Mouse (Mus musculus): ENCODE results near the gene 4930451I11Rik. TPM values are rescaled to one million over a fixed set of nuclear protein-coding genes. Genes with fewer than 3 reads are reported as not detected.

The 4930451I11Rik gene
- polyA plus RNA-seq, 1 experiment = not detected

DNA sequence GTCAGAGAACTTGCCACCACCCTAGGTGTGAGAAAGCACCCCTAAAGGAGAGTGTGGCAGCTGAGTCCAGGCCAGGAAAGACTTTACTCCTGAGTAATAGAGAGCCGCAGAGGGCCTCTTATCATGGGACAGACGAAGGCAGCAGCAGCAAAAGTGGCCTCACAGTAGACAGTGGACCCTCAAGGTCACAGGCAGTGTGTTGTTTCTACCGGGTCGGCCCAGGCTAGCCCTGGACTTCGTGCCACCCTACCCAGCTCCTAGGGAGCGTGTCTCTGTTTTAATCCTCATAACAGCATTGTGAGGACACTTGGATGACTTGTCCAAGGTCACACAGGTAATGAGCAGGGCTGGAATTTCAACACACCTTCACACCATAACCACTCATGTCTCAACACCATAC lies 18.7 kb upstream of the 4930451I11Rik start:
- Histone ChIP-seq H3K4me1 (ENCODE audit: control insufficient read depth, insufficient read depth, low read length) (no peaks in the 10 kb centered on the region), H3K27ac (ENCODE audit: control insufficient read depth, insufficient read depth, low read depth, low read length, poor library complexity) (no peak overlapping the region), H3K4me3 (replicated peaks; ENCODE audit: control insufficient read depth, low read depth, low read length) (no peak overlapping the region)
- TF ChIP-seq CTCF (IDR thresholded peaks at IDR 0.05; ENCODE audit: control insufficient read depth, insufficient read depth, low read length) (no peak), POLR2A (IDR thresholded peaks at IDR 0.05; ENCODE audit: borderline replicate concordance, control insufficient read depth, low read depth, low read length) (no peak)
- WGBS = 79% methylated on average over 6 of the region's 6 CpGs

DNA sequence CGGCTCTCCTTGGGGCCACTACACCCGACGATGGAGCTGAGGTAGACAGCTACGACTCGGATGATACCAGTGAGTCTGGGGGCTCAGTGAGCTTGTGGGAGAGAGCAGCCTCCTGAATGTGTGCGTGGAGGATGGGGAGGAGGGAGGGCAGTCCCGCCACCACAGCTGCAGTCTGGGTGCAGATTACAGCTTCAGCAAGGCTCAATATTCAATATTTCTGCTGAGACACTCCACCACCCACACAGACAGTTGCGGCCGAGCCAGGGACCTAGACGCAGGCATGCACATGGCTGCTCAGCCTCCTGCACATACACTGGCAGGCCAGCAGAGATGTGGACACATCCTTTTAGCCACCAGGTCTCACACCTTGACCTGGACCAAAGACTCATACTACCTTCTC lies 17.4 kb upstream of the 4930451I11Rik start:
- H3K4me3 ChIP-seq (replicated peaks; ENCODE audit: control insufficient read depth, low read depth, low read length) = no peak overlapping the region
- H3K27ac ChIP-seq (ENCODE audit: control insufficient read depth, insufficient read depth, low read depth, low read length, poor library complexity) = no peak overlapping the region; the same call in 1 of the 2 replicates
- no peaks in the 10 kb centered on the region for H3K4me1 ChIP-seq (ENCODE audit: control insufficient read depth, insufficient read depth, low read length)
- TF ChIP-seq CTCF (IDR thresholded peaks at IDR 0.05; ENCODE audit: control insufficient read depth, insufficient read depth, low read length) (no peak), POLR2A (IDR thresholded peaks at IDR 0.05; ENCODE audit: borderline replicate concordance, control insufficient read depth, low read depth, low read length) (no peak)
- 17% methylated on average over 10 of the region's 10 CpGs for WGBS

DNA sequence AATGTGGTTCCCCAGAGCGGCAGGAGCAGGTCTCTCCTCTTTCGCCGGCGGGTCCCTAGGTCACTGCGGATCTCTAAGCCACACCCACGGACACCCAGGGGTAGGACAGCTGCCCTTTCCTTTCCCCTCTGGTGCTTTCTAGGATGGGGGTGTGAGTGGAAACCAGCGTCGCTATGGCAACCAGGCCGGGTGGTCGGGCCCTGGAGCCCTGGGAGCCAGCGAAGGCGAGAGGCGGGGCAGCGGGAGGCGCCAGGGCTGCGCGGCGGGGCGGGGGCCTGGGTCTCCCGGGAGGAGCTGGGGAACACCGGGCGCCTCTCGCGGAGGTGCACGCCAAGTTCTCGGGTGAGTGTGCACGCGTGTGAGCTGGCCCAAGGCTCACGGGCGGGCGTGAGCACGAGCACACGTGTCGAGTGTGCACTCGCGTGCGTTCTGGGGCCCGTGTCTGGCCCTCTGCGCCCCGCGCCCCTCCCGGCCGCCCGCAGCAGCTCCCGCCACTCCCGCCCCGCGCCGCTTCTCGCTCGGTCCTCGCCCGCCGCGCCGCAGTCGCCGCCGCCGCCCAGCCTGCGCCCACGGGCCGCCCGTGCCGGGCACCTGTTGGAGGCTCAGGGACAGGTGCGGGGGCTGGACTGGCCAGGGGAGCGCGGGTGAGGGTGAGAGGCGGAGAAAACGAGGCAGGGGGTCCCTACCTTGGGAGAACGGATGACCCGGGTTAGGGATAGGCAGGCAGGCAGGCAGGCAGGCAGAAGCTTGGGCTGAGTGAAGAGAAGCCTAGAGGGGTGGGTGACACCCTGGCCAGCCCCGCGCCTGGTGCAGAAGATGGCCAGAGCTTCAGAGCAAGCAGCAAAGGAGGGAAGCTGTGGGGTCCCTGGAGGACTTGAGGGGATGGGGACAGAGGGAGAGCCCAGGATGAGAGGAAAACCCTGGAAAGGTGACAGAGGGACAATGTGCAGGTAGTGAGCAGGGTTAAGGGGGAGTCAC lies 16.3 kb upstream of the 4930451I11Rik start:
- no peak overlapping the region for H3K27ac ChIP-seq (ENCODE audit: control insufficient read depth, insufficient read depth, low read depth, low read length, poor library complexity)
- 2% methylated on average over 74 of the region's 74 CpGs for WGBS
- TF ChIP-seq POLR2A (IDR thresholded peaks at IDR 0.05; ENCODE audit: borderline replicate concordance, control insufficient read depth, low read depth, low read length) (no peak), CTCF (IDR thresholded peaks at IDR 0.05; ENCODE audit: control insufficient read depth, insufficient read depth, low read length) (no peak)
- H3K4me3 ChIP-seq (replicated peaks; ENCODE audit: control insufficient read depth, low read depth, low read length) = no peak overlapping the region
- H3K4me1 ChIP-seq (ENCODE audit: control insufficient read depth, insufficient read depth, low read length) = no peaks in the 10 kb centered on the region

DNA sequence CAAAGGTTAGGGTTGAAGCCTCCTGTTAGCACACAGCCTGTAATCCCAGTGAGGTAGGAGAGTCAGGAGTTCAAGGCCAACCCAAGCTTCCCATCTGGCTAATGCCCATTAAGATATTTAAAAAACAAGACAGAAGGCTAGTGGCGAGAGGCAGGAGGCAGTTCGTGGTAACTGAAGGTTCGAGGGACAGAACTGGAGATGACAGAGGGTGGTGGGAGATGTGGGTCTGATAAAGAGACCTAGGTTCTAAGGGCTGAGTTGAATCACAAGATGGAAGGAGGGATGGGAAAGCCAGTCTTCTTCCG lies 15.6 kb upstream of the 4930451I11Rik start, which contains the start of gene Doc2a:
Gene Doc2a, plus strand, starts transcription at position 301 of the 305 bp plus-strand sequence.
- TF ChIP-seq POLR2A (IDR thresholded peaks at IDR 0.05; ENCODE audit: borderline replicate concordance, control insufficient read depth, low read depth, low read length) (no peak), CTCF (IDR thresholded peaks at IDR 0.05; ENCODE audit: control insufficient read depth, insufficient read depth, low read length) (no peak)
- 38% methylated on average over 4 of the region's 4 CpGs for WGBS
- Histone ChIP-seq H3K4me3 (replicated peaks; ENCODE audit: control insufficient read depth, low read depth, low read length) (no peak within 1 kb of the TSS), H3K27ac (ENCODE audit: control insufficient read depth, insufficient read depth, low read depth, low read length, poor library complexity) (no peak within 1 kb of the TSS), H3K4me1 (ENCODE audit: control insufficient read depth, insufficient read depth, low read length) (no peaks in the 10 kb centered on the region)

DNA sequence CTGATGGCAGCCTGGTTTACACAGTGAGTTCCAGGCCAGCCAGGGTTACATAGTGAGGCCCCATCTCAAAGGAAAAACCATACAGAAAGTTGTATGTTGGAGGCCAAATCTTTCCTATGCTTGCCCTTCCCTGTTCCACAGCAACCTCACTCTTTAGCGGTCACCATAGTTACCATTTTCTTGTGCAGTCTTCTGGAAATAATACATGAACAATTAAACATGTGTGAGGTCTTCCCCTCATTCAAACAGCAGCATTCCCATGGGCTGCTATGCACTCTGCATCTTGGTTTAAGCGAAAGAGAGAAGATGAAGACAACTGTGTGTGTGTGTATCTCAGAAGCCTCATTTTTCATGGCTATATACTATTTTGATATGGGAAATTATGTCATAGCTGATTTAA lies 14.1 kb upstream of the 4930451I11Rik start:
- 88% methylated on average over 2 of the region's 2 CpGs for WGBS
- Histone ChIP-seq H3K4me1 (ENCODE audit: control insufficient read depth, insufficient read depth, low read length) (no peaks in the 10 kb centered on the region), H3K4me3 (replicated peaks; ENCODE audit: control insufficient read depth, low read depth, low read length) (no peak overlapping the region), H3K27ac (ENCODE audit: control insufficient read depth, insufficient read depth, low read depth, low read length, poor library complexity) (no peak overlapping the region)
- TF ChIP-seq CTCF (IDR thresholded peaks at IDR 0.05; ENCODE audit: control insufficient read depth, insufficient read depth, low read length) (no peak), POLR2A (IDR thresholded peaks at IDR 0.05; ENCODE audit: borderline replicate concordance, control insufficient read depth, low read depth, low read length) (no peak)

DNA sequence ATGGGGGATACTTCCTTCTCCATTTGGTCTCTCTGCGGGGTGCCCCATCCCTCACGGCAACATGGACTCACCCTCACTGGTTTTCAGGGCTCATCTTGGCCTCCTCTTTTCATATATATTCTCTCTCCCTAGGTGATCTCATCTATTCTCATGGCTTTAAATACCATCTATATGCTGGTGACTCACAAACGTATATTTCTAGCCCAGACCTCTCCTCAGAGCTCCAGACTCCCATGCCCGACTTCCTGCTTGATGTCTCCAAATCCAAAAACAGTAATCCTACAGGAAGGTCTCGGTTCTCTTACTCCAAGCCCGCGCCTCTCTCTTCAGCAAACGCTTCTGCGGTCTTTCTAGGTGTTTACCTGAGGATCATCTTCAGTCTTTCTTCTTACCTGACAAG lies 11.8 kb upstream of the 4930451I11Rik start:
- TF ChIP-seq CTCF (IDR thresholded peaks at IDR 0.05; ENCODE audit: control insufficient read depth, insufficient read depth, low read length) (no peak), POLR2A (IDR thresholded peaks at IDR 0.05; ENCODE audit: borderline replicate concordance, control insufficient read depth, low read depth, low read length) (no peak)
- WGBS = 60% methylated on average over 9 of the region's 9 CpGs

DNA sequence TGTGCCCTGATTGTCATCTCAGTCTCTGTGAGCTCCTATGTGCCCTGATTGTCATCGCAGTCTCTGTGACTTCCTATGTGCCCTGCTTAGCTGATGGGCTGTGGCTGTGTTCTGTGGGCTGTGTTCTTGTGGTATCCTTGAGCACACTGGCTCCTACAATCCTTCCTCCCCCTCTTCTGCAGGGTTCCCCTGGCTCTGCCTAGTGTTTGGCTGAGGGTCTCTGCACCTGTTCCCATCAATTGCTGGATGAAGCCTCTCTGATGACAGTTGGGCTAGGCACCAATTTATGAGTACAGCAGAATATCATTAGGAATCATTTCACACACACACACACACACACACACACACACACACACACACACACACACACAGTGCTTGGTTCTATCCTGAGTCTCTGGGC lies 1.9 kb upstream of the 4930451I11Rik start:
- whole genome bisulfite sequencing = 86% methylated on average over 1 of the region's 1 CpGs
- H3K27ac ChIP-seq (ENCODE audit: control insufficient read depth, insufficient read depth, low read depth, low read length, poor library complexity) = no peak overlapping the region
- H3K4me3 ChIP-seq (replicated peaks; ENCODE audit: control insufficient read depth, low read depth, low read length) = no peak overlapping the region
- TF ChIP-seq POLR2A (IDR thresholded peaks at IDR 0.05; ENCODE audit: borderline replicate concordance, control insufficient read depth, low read depth, low read length) (no peak), CTCF (IDR thresholded peaks at IDR 0.05; ENCODE audit: control insufficient read depth, insufficient read depth, low read length) (no peak)
- H3K4me1 ChIP-seq (ENCODE audit: control insufficient read depth, insufficient read depth, low read length) = no peaks in the 10 kb centered on the region

More for the DNA sequence above, 11.8 kb upstream of the 4930451I11Rik start:
- no peak overlapping the region for H3K27ac ChIP-seq (ENCODE audit: control insufficient read depth, insufficient read depth, low read depth, low read length, poor library complexity)
- no peaks in the 10 kb centered on the region for H3K4me1 ChIP-seq (ENCODE audit: control insufficient read depth, insufficient read depth, low read length)
- H3K4me3 ChIP-seq (replicated peaks; ENCODE audit: control insufficient read depth, low read depth, low read length) = no peak overlapping the region

DNA sequence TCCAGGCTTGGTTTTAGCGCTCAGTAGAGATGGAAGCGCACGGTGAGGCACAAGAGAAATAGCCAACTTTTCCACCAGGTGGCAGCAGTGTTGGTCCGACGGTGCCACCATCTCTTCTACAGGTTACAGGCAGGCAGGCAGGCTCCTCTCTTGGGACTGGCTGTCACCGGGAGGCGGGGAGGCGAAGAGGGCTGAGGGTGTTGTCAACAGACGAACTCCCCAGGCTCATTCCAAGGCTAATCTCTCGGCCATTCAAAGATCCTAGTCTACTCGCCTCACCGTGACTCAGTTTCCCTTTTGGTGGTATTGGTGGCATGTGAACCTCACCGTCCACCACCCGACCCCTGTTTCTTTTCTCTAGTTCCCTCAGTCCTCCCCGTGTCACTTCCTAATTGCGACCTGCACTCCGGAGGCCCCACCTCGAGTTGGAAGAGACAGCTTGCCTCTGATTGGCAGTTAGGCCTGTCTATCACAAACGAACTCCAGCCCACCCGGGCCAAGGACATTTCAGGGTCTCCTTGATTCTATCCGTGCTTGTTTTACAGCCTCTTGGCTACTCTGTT lies 678 bp upstream of the 4930451I11Rik start:
- Histone ChIP-seq H3K27ac (ENCODE audit: control insufficient read depth, insufficient read depth, low read depth, low read length, poor library complexity) (no peak overlapping the region), H3K4me3 (replicated peaks; ENCODE audit: control insufficient read depth, low read depth, low read length) (peak overlapping the region; percentile 14), H3K4me1 (ENCODE audit: control insufficient read depth, insufficient read depth, low read length) (no peaks in the 10 kb centered on the region)
- WGBS = 2% methylated on average over 21 of the region's 21 CpGs
- TF ChIP-seq CTCF (IDR thresholded peaks at IDR 0.05; ENCODE audit: control insufficient read depth, insufficient read depth, low read length) (peak; percentile 87), POLR2A (IDR thresholded peaks at IDR 0.05; ENCODE audit: borderline replicate concordance, control insufficient read depth, low read depth, low read length) (no peak)

Measured in bone marrow, adult 2 months (tissue).